Mouse (Mus musculus) ES-CJ7 (cell line): ENCODE data around the gene Tdpoz1.
"Not testable (repeated sequence)": the region's sequence is repeated elsewhere in the genome, so short reads cannot be mapped to it uniquely, and the experiment has no call there.

Source experiments
- DNase-seq: peaks from one replicate; pipeline ENCODE4 v3.0.0; 2011; ENCODE audit warnings: low read depth, low spot score

The Tdpoz1 gene

DNA sequence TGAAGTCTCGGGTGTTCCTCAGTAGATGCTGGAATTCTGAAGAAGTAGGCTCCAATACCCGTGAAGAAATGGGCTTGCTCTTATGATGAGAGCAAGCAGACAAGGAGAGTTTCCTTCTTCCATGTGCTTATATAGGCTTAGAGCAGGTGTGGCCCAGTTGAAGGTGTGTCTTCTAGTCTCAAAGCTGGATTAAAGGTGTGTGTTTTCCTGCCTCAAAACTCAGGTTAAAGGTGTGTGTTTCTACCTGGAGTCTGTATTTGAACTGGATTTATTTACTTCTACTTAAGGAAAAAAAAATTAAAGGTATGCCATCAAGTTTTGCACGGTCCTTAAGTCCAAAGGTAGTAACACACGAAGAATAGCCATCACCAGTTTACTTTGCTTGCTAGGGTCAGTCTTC, at the start of gene Tdpoz1:
Tdpoz1 (minus strand) TSS at position 101 of the 400 bp plus-strand sequence.
- not testable (repeated sequence) for DNase-seq

DNA sequence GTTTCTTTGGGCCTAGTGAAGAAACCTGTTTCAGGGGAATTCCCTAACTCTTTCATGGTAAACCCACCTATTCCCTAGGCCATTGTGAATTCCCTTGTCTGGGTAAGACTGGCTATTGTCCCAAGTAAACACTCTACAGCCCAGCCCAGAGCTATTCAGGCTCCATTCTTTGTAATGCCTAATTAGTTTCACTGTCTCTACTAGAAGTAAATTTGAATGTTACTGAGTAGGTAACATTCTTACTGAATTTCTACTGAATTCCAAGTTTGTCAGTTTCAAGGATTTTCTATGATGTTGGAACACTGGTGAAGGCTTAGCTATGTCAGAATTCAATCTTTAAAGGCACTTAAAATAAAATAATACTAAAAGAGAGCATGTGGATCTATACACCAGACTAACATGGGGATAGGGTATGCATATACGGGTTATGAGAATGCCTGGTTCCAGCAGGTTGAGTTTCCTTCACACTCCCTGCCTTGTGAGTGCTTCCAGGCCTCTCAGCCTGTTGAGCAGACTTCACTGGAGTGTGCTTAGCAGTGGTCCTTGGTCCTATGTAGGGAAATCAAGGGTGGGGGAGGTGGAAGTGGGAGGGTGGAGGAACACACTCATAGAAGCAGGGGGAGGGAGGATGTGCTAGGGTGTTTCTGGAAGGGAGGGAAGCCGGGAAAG, 33.0 kb upstream of the Tdpoz1 start:
- DNase-seq = peak; percentile 71

DNA sequence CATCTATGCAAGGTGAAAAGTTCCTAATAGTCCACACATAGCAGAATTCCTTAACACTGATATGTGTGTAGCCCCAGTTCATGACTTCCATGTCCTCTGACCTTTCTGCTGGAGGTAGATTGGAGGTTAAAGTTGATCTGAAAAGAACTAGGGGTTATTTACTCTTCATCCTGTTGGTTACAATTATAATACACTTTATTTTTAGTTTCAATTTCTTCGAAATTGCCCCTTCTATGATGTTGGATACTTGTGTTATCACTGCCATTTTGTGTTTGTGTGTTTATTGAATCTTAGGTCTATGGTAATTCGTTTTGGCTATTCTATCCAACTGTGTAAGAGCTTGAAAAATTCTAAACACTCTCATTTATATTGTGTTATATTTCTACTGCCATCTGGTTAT, 16.9 kb upstream of the Tdpoz1 start, which contains the start of gene Gm37596:
Gm37596 (minus strand) TSS at position 101 of the 400 bp plus-strand sequence.
- DNase-seq = not testable (repeated sequence)

DNA sequence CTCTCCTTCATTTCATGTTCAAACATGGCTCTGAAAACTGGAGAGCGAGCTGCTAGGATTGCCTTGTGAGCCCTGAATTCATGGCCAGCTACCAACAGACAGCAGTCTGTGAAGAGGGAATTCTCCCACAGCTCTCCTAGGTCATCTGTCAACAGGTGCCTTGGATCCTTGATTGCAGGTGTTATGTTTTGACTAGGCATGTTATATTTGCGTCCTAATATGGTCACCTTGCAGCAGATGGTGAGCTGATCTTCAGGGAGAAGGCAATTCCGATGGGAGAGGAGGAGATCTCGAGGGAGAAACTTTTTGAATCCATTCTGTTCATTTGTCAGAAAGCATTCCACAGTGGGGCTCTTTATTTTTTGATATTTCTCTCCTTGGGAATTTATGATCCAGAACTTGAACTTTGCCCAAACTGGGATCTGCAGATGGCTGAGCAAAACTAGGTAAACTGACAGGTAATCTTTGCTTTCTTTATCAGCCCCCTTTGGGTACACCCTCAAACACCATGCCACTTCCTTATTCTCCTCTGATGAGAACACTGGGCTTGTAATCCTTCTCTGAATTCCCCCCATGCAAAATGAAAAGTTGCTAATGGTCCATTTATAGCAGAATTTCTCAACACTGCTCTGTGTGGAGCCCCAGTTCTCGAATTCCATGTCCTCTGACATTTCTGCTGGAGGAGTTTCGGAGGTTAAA, 5.2 kb downstream of the Tdpoz1 start:
- DNase-seq = not testable (repeated sequence)

DNA sequence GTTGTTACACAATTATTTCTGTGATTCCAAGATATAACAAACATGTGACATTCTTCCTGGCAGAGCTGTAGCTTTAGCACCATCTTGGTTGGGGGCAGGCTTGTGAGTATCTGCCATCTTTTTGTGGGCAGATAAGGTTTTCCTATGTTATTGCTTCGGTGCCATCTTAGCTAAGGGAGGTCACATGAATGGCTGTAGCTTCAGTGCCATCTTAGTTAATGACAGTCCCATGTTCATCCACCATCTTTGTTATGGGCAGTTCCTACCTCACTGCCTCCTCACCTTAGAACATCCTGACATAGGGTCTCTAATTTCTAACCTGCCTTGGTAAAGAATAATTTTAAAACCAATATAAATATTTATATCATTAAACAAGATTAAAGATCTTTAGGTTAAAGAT, 21.9 kb downstream of the Tdpoz1 start:
- peak; percentile 61 for DNase-seq

DNA sequence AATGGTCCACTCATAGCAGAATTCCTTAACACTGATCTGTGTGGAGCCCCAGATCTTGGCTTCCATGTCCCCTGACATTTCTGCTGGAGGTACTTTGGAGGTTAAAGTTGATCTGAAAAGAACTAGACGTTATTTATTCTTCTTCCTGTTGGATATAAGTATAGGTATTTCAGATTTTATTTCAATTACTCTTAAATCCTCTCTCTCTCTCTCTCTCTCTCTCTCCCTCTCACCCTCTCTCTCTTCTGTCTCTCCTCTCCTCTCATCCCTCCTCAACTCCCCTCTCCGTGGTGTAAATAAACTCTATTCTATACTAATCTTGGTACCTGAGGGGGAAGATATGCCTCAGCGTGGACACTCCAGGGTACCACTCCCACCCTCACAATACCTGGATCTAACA, 23.5 kb downstream of the Tdpoz1 start, which contains the start of gene Tdpoz2:
Tdpoz2 (minus strand) TSS at position 101 of the 400 bp plus-strand sequence.
- no peak for DNase-seq

DNA sequence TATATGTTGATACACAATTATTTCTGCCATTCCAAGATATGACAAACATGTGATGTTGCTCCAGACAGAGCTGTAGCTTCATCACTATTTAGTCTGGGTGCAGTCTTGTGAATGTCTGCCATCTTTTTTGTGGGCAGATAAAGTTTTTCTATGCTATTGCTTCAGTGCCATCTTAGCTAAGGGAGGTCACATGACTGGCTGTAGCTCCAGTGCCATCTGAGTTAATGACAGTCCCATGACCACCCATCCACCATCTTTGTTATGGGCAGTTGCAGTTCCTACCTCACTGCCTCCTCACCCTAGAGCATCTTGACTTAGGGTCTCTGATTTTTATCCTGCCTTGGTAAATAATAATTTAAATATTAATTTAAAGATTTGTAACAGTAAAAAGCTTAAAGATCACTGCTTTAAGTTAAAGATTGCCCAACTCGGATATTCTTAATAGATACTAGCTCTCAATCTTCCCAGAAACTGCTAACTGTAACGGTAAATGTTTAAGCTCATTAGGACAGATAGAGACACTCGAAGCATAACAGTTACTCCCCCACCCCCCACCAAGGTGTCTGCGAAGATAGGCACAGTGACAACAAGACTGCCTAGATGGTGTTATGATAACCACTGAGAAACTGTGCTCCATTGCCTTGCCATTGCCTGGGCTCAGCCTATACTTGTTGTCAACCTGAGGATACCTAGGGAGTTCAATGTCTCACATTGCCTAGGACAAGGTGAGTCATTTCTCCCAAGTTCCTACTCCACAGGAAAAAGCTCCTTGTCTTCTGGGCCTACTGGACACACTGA, 45.0 kb downstream of the Tdpoz1 start:
- DNase-seq = not testable (repeated sequence)
